Comparison of ENCODE assay signal across 14 mouse cellular contexts in the genomic region with DNA sequence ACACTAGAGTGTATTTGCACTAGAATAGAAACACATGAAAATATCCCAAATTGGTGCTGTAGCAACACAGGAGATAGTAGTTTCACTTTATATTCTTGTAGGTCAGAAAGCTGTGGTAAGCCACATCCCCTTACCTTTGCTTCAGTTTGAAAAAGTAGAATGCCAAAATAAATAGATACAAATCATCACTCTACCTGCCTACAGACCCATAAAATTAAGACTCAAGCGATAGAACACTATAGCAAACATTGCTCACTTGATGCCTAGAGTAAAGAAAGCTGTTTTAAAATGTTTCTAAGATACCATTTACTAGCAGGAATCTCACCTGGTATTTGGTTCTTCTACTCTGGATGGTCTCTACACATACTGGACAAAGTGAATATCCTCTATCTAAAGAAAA.
DNase-seq lines count a peak whose midpoint lies in the region.
"Had no signal": no experiment of that assay in that cellular context is flagged by ENCODE, and none has a peak within 500 bp of the region (broad histone marks: within the 10 kb centered on the region; RNA-seq: fewer than 3 reads in every experiment).

No protein-coding gene starts in this region.

- DNase-seq in fat pad, adult 2 months (ENCODE audit: extremely low read depth, low read depth, low spot score): peak; percentile 54
- peak; percentile 75 for DNase-seq in gonadal fat pad, adult 2 months (ENCODE audit: low read depth)
- no peak for DNase-seq in gastrocnemius, postnatal 36 days
- no peak for DNase-seq in left cerebral cortex, adult 11 months (ENCODE audit: low spot score)
- DNase-seq: adrenal gland, adult 2 months; adrenal gland, adult 8-10 months; adrenal gland, postnatal 10 days; adrenal gland, postnatal 14 days; adrenal gland, postnatal 25 days; adrenal gland, postnatal 36 days; B cell, adult 2 months; cerebellum, adult 11 months; cerebellum, adult 11-12 months; cerebellum, adult 18-20 months had no signal

- intact Hi-C loops in gastrocnemius, postnatal 36 days (cut with DNase I): no loop called here

Comparison
In these comparisons a context has a peak if more than half of its experiments do, and no peak if none do; other contexts are left out.
1. DNase-seq: peak in fat pad, adult 2 months (single experiment) and gonadal fat pad, adult 2 months (single experiment); none in gastrocnemius, postnatal 36 days (0 of 2) and left cerebral cortex, adult 11 months (single experiment).